Mouse (Mus musculus) gonadal fat pad, adult 2 months (tissue): ENCODE results near the gene Senp3. TPM values are rescaled to one million over a fixed set of nuclear protein-coding genes. Genes with fewer than 3 reads are reported as not detected.
"Not testable (repeated sequence)": the region's sequence is repeated elsewhere in the genome, so short reads cannot be mapped to it uniquely, and the experiment has no call there.

Experiments used
- DNase-seq: peaks from one replicate; pipeline ENCODE4 v3.0.0-alpha.2; 2012; ENCODE audit warnings: low read depth
- polyA plus RNA-seq: library from polyadenylated mRNA; depleted of rRNA; stranded (reverse); fragments of >200 nt; gene quantifications from 2 replicates; pipeline ENCODE4 v1.2.3, GENCODE M21; 2012; rRNA removed

Senp3 gene
- polyA plus RNA-seq, 1 experiment: 72.4 TPM

DNA sequence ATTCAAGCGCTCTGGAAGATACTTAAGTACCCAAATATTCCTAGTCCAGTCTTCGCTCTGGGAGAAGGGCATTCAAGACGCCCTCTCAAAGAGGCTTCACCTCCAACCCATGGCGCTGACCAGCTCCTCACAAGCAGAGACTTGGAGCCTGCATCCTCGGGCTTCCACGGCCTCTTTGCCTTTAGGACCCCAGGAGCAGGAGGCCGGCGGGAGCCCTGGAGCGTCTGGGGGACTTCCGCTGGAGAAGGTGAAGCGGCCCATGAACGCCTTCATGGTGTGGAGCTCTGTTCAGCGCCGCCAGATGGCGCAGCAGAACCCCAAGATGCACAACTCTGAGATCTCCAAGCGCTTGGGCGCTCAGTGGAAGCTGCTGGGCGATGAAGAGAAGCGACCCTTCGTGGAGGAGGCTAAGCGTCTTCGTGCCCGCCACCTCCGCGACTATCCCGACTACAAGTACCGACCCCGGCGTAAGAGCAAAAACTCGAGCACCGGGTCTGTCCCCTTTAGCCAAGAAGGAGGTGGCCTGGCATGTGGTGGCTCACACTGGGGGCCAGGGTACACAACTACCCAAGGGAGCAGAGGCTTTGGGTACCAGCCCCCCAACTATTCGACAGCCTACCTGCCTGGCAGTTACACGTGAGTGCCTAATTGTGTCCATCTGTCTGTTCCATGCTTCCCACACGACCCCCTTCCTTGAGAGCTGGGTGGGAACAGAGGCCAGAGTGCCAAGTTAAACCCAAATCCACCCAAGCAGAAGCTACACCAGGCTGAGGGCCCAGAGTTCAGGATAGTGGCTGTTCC is 26.4 kb downstream of the Senp3 start, which contains the start of gene Sox15:
TSS of gene Sox15 (plus strand) at position 51 of the 801 bp plus-strand sequence.
- no peak for DNase-seq

DNA sequence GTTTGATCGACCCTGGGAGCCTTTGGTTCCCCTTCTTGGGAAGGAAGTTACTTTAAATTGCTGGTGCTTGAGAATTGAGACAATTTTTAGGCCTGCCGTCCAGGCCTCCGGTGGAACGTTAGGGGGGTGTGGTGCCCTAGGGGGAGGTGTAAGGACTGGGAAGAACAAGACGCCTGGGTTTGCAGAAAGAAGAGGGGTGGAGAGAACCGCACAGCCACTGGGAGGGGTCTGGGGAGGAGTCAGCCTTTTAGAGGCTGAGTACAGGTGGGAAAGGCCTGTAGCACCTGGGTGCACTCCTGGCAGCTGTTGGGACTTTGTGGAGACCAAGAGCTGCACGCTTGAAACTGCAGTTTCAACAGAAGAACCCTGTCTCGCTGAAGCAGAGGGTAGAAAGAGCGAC is 27.1 kb downstream of the Senp3 start:
- no peak for DNase-seq

DNA sequence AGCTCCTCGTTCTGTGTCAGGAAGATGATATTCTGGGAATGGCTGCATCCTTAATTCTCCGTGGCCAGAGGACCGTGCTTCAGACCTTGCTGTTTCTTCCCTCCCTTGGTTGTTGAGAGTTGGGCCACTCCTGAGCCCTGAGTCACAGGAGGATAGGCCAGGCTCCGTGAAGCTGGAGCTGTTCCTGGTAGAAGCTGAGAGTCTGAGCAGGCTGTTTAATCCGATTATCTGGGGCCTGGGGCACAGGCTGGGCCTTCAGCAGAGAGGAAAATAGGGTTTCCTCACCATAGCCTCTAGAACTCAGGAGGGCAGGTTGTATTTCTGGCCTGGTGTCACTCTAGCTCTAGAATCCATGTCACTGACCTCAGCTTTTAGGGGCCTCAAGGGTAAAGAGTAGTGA is 28.5 kb downstream of the Senp3 start:
- DNase-seq: no peak

DNA sequence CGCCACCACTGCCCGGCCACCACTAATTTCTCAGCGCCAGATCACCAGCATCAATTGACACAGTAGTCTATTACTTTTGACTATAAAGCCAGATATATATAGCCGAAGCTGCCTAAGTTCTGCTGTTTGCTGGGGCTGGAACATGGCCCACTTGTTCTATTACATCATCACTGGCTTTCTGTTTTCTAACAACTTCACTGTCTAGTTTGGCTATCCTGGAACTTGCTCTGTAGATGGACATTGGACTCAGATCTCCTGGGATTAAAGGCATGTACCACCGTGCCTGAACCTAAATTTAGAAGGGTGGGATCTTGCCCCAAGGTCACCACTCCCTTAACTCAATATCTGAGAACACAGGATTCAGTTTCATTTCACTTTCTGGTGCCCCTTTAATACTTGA is 36.0 kb downstream of the Senp3 start:
- DNase-seq: no peak

DNA sequence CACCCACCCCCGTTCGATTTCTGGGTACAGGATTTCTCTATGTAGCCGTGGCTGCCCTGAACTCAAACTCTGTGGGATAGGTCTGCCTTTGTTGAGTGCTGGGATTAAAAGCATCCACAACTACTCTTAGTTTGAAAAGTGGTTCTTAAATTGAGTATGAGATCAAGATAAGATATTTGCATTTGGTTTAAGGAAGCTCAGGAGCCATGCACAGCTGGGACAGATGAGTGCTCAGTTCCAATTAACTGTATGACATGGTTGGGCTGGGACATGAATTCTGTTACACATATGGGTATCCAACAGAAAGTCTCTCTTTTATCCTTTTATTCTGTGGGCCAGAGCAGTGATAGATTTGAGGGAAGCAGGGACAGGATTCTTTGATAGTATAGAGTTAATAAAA is 46.4 kb downstream of the Senp3 start:
- no peak for DNase-seq

DNA sequence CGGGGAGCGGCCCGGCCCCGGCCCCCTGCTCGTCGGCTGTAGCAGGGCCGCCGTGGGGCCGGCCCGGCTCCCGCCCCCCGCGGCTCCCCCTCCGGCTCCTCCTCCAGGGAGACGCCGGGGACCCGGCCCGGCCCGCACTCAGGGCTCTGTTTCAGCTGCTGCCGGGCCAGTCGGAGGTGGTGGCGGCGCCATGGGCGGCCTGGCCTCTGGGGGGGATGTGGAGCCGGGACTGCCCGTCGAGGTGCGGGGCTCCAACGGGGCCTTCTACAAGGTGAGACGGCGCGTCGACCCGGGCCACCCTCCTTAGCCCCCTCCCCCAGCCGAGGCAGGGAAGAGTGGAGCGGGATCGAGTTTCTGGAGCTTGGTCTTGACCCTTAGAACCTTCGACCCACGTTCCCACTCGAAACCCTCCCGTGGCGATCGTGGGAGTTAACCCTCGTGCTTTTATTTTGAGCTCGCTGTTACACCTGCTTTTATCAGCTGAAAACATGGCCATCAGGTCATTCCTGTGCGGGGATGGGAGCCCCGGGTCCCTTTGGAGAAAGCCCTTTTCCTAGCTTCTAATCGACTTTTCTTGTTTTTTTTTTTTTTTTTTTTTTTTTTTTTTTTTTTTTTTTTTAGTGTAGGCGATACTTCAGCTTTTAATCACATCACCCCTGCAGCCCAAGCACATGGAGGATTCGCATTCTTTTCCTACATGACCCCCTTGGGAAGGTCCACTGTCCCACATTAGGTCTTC is 48.6 kb downstream of the Senp3 start:
- DNase-seq: no peak

DNA sequence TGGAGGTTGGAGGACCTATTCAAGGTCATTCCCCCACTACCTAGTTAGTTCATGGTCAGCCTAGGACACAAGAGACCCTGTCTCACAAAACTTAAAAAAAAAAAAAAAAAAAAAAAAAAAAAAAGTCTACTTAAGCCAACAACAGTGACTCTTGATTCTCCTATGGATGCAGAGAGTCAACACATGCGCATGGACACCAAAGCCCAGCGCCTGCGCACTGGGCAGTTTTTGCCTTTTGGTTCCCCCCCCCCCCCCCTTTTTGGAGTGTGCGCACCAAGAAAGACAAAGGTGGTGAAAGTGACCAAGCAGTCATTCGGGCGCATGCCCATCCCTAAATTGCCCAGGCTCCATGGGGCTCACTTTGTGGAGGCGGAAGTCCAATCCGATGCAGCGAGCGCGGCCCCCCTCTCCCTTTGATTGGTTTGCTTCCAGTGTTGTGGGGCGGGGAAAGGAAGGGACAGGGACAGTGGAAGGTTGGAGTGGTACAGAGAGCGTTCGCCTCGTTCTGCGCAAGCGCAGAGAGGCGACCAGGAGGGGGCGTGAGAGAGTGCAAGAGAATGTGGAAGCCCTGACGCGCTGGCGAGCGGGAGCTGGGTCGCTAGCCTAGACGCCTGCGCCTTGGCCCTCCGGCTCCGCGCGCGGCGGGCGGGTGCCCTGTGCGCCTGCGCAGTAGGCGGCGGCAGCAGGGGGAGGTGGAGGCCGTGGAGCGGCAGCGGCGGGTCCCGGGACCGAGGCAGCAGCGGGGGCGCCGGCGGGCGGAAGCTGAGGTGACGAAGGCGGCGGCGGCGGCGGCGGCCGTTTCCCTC is 49.4 kb downstream of the Senp3 start, which contains the start of gene Fxr2:
TSS of gene Fxr2 (plus strand) at position 707 of the 806 bp plus-strand sequence.
- peak; percentile 97 for DNase-seq

DNA sequence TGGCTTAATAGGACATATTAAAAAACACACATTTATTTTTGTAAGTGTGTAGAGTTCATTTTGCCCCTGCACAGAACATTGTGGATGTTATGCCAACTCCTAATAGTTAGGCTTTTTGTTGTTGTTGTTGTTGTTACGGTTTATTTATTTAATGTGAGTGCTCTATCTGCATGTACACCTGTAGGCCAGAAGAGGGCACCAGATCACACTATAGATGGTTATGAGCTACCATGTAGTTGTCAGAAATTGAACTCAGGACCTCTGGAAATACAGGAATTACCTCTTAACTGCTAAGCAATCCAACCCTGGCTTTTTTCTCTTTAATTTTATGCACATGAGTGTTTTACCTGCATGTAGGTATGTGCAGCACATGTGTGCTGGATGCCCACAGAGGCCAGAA is 52.1 kb downstream of the Senp3 start:
- no peak for DNase-seq

DNA sequence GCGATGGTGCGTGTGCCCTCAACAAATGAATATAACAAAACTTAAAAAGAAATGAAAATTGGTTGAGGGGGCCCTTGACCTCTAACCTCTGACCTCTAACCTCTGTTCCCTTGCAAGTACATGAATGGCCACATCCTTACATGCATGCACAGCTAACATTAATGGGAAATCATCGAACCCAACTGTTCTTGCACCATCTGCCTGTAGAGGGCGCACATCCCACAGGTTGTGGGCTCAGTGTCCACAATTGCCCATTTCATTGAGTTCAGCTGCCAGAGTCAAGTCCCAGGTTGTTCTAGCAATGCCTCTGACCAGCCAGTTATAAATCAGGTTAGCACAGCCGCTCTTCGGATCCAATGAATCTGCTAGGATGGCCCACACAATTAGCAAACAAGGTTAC is 53.6 kb downstream of the Senp3 start:
- DNase-seq: no peak

DNA sequence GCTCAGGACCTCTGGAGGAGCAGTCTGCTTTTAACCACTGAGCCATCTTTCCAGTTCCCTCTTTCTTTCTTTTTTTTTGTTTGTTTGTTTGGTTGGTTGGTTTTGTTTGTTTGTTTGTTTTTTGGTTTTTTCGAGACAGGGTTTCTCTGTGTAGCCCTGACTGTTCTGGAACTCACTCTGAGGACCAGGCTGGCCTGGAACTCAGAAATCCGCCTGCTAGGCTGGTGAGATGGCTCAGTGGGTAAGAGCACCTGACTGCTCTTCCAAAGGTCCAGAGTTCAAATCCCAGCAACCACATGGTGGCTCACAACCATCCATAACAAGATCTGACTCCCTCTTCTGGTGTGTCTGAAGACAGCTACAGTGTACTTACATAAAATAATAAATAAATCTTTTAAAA is 57.5 kb downstream of the Senp3 start:
- DNase-seq: not testable (repeated sequence)

Other genes with a start within 250 kb of the Senp3 start
- 0.88 and 1.1 TPM in 2 replicates for gene Dnah2, start 133.0 kb downstream of the Senp3 start, polyA plus RNA-seq
- gene Efnb3, start 121.9 kb downstream of the Senp3 start, polyA plus RNA-seq: 0.93 and 1.1 TPM in 2 replicates
- 13.1 and 14.9 TPM in 2 replicates for gene Wrap53, start 101.8 kb downstream of the Senp3 start, polyA plus RNA-seq
- 58.2 and 62.0 TPM in 2 replicates for gene Trp53, start 101.7 kb downstream of the Senp3 start, polyA plus RNA-seq
- gene Atp1b2, start 76.1 kb downstream of the Senp3 start, polyA plus RNA-seq: 12.5 and 18.1 TPM in 2 replicates
- gene Shbg, start 64.2 kb downstream of the Senp3 start, polyA plus RNA-seq: not detected in 2 replicates
- 10.3 and 11.2 TPM in 2 replicates for gene Sat2, start 60.1 kb downstream of the Senp3 start, polyA plus RNA-seq
- 69.7 and 80.8 TPM in 2 replicates for gene Fxr2, start 49.1 kb downstream of the Senp3 start, polyA plus RNA-seq
- 1.9 and 2.4 TPM in 2 replicates for gene Sox15, start 26.8 kb downstream of the Senp3 start, polyA plus RNA-seq
- 118 and 159 TPM in 2 replicates for gene Mpdu1, start 19.4 kb downstream of the Senp3 start, polyA plus RNA-seq
- 31.8 and 35.9 TPM in 2 replicates for gene Cd68, start 15.9 kb downstream of the Senp3 start, polyA plus RNA-seq
- gene Eif4a1, start 9.7 kb downstream of the Senp3 start, polyA plus RNA-seq: 311 and 352 TPM in 2 replicates
- gene Tnfsf13, start 3.7 kb upstream of the Senp3 start, polyA plus RNA-seq: 4.6 and 4.7 TPM in 2 replicates
- 21.3 and 27.6 TPM in 2 replicates for gene Tnfsf12, start 13.8 kb upstream of the Senp3 start, polyA plus RNA-seq
- 4.2 and 4.9 TPM in 2 replicates for gene Tnfsfm13, start 14.0 kb upstream of the Senp3 start, polyA plus RNA-seq
- 18.5 and 48.2 TPM in 2 replicates for gene Polr2a, start 76.6 kb upstream of the Senp3 start, polyA plus RNA-seq
- gene Slc35g3, start 79.9 kb upstream of the Senp3 start, polyA plus RNA-seq: 0.22 and 0.51 TPM in 2 replicates
- gene Zbtb4, start 83.8 kb upstream of the Senp3 start, polyA plus RNA-seq: 30.6 and 32.9 TPM in 2 replicates
- 15.3 and 18.3 TPM in 2 replicates for gene Chrnb1, start 113.9 kb upstream of the Senp3 start, polyA plus RNA-seq
- 6.9 and 7.7 TPM in 2 replicates for gene Fgf11, start 119.8 kb upstream of the Senp3 start, polyA plus RNA-seq
- gene Tmem102, start 123.5 kb upstream of the Senp3 start, polyA plus RNA-seq: 12.9 and 20.5 TPM in 2 replicates
- gene Gm39566, start 133.2 kb upstream of the Senp3 start, polyA plus RNA-seq: 0.18 and 0.47 TPM in 2 replicates
- gene Spem2, start 136.4 kb upstream of the Senp3 start, polyA plus RNA-seq: 6.8 and 9.8 TPM in 2 replicates
- gene Spem1, start 140.1 kb upstream of the Senp3 start, polyA plus RNA-seq: 11.3 and 16.5 TPM in 2 replicates
- gene Nlgn2, start 155.7 kb upstream of the Senp3 start, polyA plus RNA-seq: 19.0 and 23.8 TPM in 2 replicates
- 179 and 279 TPM in 2 replicates for gene Tmem256, start 156.4 kb upstream of the Senp3 start, polyA plus RNA-seq
- gene Plscr3, start 164.3 kb upstream of the Senp3 start, polyA plus RNA-seq: 60.4 and 66.9 TPM in 2 replicates
- gene Tnk1, start 176.6 kb upstream of the Senp3 start, polyA plus RNA-seq: 26.0 and 32.5 TPM in 2 replicates
- gene Tmem95, start 195.9 kb upstream of the Senp3 start, polyA plus RNA-seq: not detected in 2 replicates
- 9.0 and 10.0 TPM in 2 replicates for gene Kctd11, start 199.3 kb upstream of the Senp3 start, polyA plus RNA-seq
- 37.7 and 38.2 TPM in 2 replicates for gene Acap1, start 213.5 kb upstream of the Senp3 start, polyA plus RNA-seq
- gene 2810408A11Rik, start 218.9 kb upstream of the Senp3 start, polyA plus RNA-seq: 5.4 and 5.9 TPM in 2 replicates
- 42.3 and 45.0 TPM in 2 replicates for gene Neurl4, start 219.0 kb upstream of the Senp3 start, polyA plus RNA-seq
- gene Gps2, start 231.8 kb upstream of the Senp3 start, polyA plus RNA-seq: 56.9 and 61.2 TPM in 2 replicates
- 457 and 520 TPM in 2 replicates for gene Eif5a, start 239.9 kb upstream of the Senp3 start, polyA plus RNA-seq